Mouse (Mus musculus) testis, postnatal 10 days (tissue): ENCODE data around the gene Ppt2.

Experiments used
- DNase-seq: peaks from one replicate; pipeline ENCODE4 v3.0.0; 2021; ENCODE audit warnings: low spot score

Ppt2 gene

DNA sequence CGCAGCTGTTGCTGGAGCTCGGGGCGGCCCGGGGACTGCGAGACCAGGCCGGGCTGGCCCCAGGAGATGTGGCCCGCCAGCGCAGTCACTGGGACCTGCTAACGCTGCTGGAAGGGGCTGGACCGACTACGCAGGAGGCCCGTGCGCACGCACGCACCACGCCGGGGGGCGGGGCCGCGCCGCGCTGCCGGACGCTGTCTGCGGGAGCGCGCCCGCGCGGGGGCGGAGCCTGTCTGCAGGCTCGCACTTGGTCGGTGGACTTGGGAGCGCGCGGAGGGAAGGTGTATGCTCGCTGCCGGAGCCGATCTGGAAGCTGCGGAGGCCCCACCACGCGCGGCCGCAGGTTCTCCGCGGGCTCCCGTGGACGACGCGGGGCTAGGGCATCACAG lies 40.9 kb downstream of the Ppt2 start:
- peak; percentile 98 for DNase-seq

DNA sequence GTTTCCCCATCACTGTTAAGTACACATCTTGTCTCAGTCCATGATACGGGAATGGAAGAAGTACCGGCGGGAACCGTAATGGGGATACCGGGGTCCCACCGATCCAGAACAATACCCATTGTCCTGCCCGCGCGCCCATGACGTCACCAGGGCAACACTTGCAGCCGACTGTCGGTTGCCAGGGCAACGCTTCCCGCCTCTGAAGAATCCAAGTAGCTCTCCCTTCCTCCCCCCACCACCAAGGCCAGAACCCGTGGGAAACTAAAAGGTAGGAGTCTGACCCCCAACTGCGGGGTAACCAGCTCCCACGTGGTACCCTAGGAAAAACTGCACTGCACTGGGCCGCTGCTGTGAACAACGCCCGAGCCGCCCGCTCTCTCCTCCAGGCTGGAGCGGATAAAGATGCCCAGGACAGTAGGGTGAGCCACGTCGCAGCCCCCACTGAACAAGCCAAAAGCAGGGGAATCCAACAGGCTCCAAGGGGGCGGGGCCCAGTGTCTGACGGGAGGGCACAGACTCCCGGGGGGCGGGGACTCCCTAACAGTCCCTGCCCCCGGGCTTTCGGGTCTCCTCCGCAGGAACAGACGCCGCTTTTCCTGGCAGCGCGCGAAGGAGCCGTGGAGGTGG lies 41.4 kb downstream of the Ppt2 start:
- peak; percentile 96 for DNase-seq

DNA sequence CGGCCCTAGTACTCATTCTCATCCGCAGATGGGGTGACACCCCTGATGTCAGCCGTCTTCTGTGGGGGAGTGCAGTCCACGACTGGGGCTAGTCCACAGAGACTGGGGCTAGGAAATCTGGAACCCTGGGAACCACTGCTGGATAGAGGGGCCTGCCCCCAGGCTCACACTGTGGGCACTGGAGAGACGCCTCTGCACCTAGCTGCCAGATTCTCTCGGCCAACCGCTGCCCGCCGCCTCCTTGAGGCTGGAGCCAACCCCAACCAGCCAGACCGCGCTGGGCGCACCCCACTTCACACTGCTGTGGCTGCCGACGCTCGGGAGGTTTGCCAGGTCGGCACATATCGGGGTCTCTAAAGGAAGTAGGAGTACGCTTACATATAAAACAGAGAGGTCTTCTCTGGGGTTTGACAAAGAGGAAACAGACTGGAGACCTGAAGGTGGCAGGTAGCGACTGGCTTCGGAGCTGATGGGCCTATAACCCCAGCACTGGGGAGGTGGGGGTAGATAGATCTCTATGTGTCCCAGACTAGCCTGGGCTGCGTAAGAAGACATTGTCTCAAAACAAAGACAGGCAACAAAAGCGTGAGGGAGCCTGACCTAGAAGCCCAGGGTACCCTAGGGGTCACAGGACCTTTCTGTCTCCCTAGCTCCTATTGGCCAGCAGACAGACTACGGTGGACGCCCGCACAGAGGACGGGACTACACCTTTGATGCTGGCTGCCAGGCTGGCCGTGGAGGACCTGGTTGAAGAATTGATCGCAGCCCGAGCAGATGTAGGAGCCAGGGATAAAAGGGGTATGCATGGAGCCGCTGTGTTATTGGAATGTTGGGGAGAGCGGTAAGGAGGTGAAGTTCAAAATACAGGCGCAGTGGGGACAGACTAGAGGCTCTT lies 42.2 kb downstream of the Ppt2 start:
- DNase-seq, result peak; percentile 49

DNA sequence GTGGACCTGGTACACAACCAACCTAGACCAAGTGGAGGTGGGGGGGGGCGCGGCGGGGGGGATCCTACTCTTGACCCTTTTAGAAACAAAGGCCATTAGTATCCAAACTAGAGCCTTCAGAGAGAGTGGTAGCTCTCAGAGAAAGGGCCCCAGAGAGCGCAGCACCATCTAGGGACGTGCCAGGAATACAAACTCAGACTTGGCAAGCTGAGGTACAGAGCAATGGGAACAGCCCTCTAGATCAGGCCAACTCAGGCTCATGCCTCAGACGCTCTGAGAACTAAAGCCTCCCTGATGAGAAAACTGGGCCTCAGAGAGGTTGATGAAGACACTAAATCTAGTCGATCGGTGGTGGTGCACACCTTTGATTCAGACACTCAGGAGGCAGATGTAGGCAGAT lies 43.2 kb downstream of the Ppt2 start:
- no peak for DNase-seq

DNA sequence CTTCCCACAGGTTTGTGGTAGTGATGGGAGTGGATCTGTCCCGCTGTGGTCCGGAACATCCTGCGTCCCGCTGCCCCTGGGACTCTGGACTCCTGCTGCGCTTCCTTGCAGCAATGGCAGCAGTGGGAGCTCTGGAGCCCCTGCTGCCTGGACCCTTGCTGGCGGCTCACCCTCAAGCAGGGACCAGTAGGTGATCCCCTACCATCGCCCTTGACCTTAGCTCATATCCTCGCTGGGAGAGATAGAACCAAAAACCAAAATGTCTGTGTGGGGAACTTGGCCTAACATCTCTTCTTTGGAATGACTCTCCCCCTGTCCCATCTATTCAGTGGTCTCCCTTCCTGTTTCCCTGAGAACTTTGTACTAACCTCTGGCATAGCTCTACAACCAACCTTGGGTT lies 44.5 kb downstream of the Ppt2 start:
- DNase-seq, result no peak

DNA sequence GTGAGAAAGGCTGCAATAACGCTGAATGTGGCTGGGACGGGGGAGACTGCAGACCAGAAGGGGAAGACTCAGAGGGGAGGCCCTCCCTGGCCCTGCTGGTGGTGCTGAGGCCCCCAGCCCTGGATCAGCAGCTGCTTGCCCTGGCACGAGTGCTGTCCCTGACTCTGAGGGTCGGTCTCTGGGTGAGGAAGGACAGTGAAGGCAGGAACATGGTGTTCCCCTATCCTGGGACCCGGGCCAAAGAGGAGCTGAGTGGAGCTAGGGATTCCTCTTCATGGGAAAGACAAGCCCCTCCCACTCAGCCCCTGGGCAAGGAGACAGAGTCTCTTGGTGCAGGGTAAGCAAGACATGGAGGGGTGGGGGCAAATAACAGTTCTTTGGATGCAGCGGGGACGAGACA lies 44.9 kb downstream of the Ppt2 start:
- peak; percentile 94 for DNase-seq

DNA sequence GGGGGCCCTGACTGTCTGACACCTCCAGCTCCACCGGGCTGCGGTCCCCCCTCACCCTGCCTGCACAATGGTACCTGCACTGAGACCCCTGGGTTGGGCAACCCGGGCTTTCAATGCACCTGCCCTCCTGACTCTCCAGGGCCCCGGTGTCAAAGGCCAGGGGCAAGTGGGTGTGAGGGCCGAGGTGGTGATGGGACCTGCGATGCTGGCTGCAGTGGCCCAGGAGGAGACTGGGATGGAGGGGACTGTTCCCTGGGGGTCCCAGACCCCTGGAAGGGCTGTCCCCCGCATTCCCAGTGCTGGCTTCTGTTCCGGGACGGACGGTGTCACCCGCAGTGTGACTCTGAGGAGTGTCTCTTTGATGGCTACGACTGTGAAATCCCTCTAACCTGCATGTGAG lies 45.8 kb downstream of the Ppt2 start:
- DNase-seq, result no peak

DNA sequence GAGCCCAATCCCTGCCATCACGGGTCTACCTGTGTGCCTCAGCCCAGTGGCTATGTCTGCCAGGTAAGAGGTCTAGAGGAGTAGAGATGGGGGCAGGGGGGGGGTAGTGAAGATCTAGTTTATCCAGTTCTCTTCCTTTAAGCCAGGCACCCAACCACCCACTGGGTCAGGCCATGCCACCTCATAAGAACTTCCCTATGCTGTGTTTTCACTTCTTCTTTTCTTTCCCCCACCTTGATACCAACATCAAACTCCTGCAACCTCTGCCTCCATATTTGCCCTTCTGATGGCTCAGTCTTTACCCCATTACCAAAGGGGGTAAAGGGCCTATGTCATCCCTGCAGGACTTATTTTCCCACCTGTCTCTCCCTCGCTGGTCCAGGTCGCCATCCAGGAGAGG lies 50.2 kb downstream of the Ppt2 start:
- no peak for DNase-seq

DNA sequence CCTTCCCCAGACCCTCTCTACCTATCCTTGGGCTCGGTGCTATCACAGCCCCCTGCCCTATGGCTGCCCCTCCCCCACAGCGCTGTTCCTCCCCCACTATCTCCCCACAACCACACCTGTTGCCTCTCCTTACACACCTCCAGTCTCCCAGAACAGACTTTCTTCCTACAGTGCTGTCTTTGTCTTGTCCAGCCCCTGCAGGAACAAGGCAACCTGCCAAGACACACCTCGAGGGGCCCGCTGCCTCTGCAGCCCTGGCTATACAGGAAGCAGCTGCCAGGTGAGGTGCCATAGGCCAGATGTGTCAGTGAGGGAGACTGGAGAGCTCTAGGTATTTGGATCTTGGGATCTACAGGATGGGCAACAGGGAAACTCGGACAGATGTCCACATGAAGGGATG lies 51.7 kb downstream of the Ppt2 start:
- no peak for DNase-seq

DNA sequence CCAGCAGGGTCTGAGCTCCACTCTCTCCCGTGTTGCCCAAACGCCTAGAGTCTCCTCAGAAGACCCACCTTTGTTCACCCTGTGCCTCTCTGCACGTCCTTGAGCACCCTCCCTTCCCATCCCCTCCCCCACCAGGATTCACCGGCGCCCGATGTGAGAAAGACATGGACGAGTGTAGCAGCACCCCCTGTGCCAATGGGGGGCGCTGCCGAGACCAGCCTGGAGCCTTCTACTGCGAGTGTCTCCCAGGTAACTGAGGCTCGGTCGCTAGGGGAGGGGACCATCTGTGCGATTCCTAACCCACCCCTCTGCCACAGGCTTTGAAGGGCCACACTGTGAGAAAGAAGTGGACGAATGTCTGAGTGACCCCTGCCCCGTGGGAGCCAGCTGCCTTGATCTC lies 55.9 kb downstream of the Ppt2 start:
- DNase-seq, result peak; percentile 69

DNA sequence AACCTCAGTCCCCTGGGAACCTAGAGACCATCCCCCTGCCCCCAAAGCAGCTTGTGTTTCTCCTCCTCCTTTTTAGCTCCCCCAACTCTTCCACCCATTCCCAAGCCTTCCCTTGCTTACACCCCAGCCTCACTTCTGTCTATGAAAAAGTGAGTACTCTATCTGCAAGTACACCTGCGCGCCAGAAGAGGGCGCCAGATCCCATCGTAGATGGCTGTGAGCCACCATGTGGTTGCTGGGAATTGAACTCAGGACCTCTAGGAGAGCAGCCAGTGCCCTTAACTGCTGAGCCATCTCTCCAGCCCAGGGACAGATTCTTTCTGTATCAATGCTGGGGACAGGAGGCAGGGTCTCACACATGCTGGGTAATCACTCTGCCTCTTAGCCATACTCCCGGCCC lies 56.4 kb downstream of the Ppt2 start:
- DNase-seq, result peak; percentile 40

DNA sequence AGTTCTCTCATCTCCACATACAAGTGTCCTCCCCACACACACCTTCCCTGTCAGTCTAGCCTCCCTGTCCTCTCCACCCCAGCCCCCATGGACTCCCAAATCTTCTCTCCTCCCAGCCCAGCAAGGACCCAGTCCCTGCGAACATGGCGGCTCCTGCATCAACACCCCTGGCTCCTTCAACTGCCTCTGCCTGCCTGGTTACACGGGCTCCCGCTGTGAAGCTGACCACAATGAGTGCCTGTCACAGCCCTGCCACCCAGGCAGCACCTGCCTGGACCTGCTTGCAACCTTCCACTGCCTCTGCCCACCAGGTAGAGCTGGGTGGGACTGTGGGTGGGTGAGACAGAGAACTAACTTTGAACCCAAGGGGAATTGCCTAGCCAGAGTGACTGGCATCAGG lies 58.4 kb downstream of the Ppt2 start:
- no peak for DNase-seq

DNA sequence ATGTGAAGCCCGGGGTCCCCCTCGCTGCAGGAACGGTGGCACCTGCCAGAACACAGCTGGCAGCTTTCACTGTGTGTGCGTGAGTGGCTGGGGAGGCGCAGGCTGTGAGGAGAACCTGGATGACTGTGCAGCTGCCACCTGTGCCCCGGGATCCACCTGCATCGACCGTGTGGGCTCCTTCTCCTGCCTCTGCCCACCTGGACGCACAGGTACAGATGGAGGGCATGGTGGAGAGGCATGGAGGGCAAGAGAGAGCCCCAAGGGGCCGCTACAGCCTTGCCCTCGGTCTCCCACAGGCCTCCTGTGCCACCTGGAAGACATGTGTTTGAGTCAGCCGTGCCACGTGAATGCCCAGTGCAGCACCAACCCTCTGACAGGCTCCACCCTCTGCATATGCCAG lies 59.9 kb downstream of the Ppt2 start:
- DNase-seq, result no peak

DNA sequence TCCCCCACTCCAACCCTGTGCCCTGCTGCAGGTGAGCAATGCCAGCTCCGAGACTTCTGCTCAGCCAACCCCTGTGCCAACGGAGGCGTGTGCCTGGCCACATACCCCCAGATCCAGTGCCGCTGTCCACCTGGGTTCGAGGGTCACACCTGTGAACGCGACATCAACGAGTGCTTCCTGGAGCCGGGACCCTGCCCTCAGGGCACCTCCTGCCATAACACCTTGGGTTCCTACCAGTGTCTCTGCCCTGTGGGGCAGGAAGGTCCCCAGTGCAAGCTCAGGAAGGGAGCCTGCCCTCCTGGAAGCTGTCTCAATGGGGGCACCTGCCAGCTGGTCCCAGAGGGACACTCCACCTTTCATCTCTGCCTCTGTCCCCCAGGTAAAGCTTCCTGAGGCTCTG lies 61.0 kb downstream of the Ppt2 start:
- peak; percentile 40 for DNase-seq
